Mouse (Mus musculus): ENCODE results near the gene Sptssb. TPM values are rescaled to one million over a fixed set of nuclear protein-coding genes. Genes with fewer than 3 reads are reported as not detected.
A peak's percentile ranks its signal among the peaks of the same experiment; 100 is the strongest.

The Sptssb gene
- polyA plus RNA-seq, 2 experiments, result 0.48 to 0.50 TPM

DNA sequence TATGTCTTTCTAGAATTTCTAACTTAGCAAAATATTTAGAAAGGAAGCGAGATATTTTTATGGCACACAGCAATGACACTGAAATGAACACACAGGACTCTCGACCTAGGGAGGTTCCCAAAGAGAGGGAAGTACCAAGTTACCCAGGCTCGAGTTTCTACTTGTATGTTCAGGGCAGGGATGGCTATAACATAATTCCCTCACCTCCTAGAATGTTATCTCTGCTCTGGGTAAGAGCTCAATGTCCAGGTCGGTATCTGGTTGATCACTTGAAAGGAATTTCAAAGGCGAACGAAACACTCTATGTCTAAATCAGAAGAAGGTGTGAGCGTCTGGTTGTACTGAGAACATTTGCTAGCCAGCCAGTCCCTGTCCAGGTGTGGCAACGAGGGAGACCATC is 10.0 kb upstream of the Sptssb start:
- Histone ChIP-seq H3K36me3 (ENCODE audit: control insufficient read depth, insufficient read depth, low read length) (no peaks in the 10 kb centered on the region), H3K27me3 (ENCODE audit: control insufficient read depth, insufficient read depth, low read length) (no peaks in the 10 kb centered on the region), H3K4me1 (ENCODE audit: control insufficient read depth, insufficient read depth, low read length) (no peaks in the 10 kb centered on the region), H3K4me3 (replicated peaks; ENCODE audit: low read length) (no peak overlapping the region), H3K9me3 (ENCODE audit: control insufficient read depth, low read length) (no peaks in the 10 kb centered on the region), H3K27ac (replicated peaks; ENCODE audit: low read depth, low read length) (no peak overlapping the region), H3K4me2 (replicated peaks; ENCODE audit: low read depth, low read length, severe bottlenecking) (no peak overlapping the region), H3K9ac (ENCODE audit: low read depth, low read length, severe bottlenecking) (no peak overlapping the region)
- no peak for TF ChIP-seq POLR2A (IDR thresholded peaks at IDR 0.05; ENCODE audit: borderline replicate concordance, extremely low read depth, insufficient read depth, insufficient read length)
- WGBS, result 73% methylated on average over 8 of the region's 8 CpGs
- no peak for DNase-seq (ENCODE audit: low spot score)
- no peak for ATAC-seq (ENCODE audit: low FRiP score, low read depth)

DNA sequence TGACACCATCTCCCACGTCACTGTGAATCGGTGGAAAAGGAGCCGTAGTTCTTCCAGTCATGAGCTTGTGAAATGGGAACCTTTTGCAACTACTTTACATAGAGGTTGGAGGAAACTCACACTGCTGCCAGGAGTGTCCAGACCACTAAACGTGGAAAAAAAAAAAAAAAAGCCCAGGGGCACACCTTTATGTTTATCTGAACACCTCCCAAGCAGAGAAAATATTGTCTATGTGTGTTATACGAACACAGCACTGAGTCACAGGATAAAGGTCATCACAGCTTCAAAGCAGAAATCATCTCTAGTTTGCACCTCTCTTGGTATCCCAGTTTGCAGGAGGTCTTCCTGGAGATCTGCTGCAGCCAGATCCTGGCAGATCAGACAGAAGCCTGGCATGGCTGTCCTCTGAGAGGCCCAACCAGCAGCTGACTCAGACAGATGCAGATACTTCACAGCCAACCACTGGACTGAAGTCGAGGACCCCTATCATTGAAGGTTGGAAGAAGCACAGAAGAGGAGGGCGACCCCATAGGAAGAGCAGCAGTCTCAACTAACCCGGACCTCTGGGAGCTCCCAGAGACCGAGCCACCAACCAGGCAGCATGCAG is 2.2 kb upstream of the Sptssb start:
- H3K36me3 ChIP-seq (ENCODE audit: control insufficient read depth, insufficient read depth, low read length), result no peaks in the 10 kb centered on the region
- no peaks in the 10 kb centered on the region for H3K27me3 ChIP-seq (ENCODE audit: control insufficient read depth, insufficient read depth, low read length)
- H3K9ac ChIP-seq (ENCODE audit: low read depth, low read length, severe bottlenecking), result no peak overlapping the region
- DNase-seq (ENCODE audit: low spot score) (no peak), ATAC-seq (ENCODE audit: low FRiP score, low read depth) (no peak)
- no peaks in the 10 kb centered on the region for H3K9me3 ChIP-seq (ENCODE audit: control insufficient read depth, low read length)
- TF ChIP-seq POLR2A (IDR thresholded peaks at IDR 0.05; ENCODE audit: borderline replicate concordance, extremely low read depth, insufficient read depth, insufficient read length), result no peak
- WGBS, result 40% methylated on average over 9 of the region's 9 CpGs
- H3K4me2 ChIP-seq (replicated peaks; ENCODE audit: low read depth, low read length, severe bottlenecking), result peak overlapping the region; percentile 91
- peak overlapping the region; percentile 44 for H3K4me3 ChIP-seq (replicated peaks; ENCODE audit: low read length)
- no peak overlapping the region for H3K27ac ChIP-seq (replicated peaks; ENCODE audit: low read depth, low read length)
- H3K4me1 ChIP-seq (ENCODE audit: control insufficient read depth, insufficient read depth, low read length), result peaks cover 5% of the 10 kb centered on the region; the same call in 1 of the 2 replicates

DNA sequence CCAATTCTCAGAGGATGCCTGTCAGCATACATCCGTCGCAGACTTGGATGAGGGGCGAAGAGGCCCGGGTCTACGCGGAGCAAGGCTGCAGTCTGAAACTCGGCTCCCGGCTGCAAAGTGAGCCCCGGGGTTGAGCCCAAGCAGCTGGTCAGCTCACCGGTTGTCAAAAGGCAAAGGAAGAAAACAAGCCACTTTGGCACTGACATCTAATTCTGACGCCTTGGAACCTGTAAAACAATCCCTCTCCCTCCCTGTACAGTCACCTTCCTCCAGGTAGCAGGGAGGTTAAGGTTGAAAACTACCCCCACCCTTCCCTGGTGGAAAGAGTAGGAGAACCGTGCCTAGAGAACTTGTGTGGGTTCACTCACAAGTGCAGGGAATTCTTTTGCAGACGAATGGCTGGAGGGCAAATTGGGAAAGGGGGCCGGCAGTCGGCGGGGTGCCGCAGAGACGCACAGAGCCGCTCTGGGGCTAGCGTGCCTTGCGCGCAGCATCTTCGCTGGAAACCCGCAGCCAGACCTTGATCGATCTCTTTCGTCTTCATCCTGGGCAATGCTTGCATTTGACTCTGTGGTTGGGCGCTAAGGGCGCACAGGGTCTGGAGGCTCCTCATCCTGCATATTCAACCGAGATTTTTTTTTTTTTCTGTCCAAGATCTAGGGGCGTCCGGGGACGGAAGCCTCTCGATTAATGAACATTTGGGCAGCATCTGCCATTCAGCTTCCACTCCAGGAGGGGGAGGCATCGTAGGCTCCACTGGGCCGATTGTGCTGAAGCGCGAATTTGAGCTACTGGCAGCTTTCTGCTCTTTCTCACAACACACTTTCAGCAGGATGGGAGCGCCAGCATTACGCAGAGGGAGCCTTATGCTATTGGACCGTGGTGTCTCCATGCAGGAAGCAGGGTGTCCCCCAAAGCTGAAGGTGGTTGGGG is 1.1 kb upstream of the Sptssb start:
- Histone ChIP-seq H3K36me3 (ENCODE audit: control insufficient read depth, insufficient read depth, low read length) (no peaks in the 10 kb centered on the region), H3K9ac (ENCODE audit: low read depth, low read length, severe bottlenecking) (peak overlapping the region; percentile 44), H3K4me3 (replicated peaks; ENCODE audit: low read length) (peak overlapping the region; percentile 44), H3K4me1 (ENCODE audit: control insufficient read depth, insufficient read depth, low read length) (peaks cover 5% of the 10 kb centered on the region; the same call in 1 of the 2 replicates), H3K27ac (replicated peaks; ENCODE audit: low read depth, low read length) (no peak overlapping the region), H3K4me2 (replicated peaks; ENCODE audit: low read depth, low read length, severe bottlenecking) (peak overlapping the region; percentile 91), H3K27me3 (ENCODE audit: control insufficient read depth, insufficient read depth, low read length) (no peaks in the 10 kb centered on the region), H3K9me3 (ENCODE audit: control insufficient read depth, low read length) (no peaks in the 10 kb centered on the region)
- under 1% methylated on average over 40 of the region's 40 CpGs for WGBS
- peak; percentile 56 for DNase-seq (ENCODE audit: low spot score)
- ATAC-seq (ENCODE audit: low FRiP score, low read depth), result peak; percentile 47; the same call in 1 of the 2 replicates
- TF ChIP-seq POLR2A (IDR thresholded peaks at IDR 0.05; ENCODE audit: borderline replicate concordance, extremely low read depth, insufficient read depth, insufficient read length), result no peak

DNA sequence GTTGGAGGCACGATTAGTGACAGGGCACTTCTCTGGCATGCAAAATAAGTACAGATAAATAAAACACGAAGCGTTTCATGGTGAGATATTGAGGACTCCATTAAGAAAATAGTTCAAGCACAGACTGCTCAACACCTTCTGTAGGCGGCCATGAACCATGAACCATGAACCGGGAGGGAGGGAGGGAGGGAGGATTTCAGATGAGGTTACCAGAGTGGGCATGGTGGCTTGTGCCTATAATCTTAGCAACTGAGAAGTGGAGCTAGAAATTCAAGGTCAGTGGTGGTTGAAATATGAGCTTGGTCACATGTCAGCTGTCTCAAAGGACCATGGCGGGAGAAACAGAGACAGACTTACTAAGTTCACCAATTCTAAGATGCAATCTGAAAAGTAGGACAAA is 20.3 kb downstream of the Sptssb start:
- no peaks in the 10 kb centered on the region for H3K9me3 ChIP-seq (ENCODE audit: control insufficient read depth, low read length)
- H3K4me1 ChIP-seq (ENCODE audit: control insufficient read depth, insufficient read depth, low read length), result no peaks in the 10 kb centered on the region
- 79% methylated on average over 6 of the region's 6 CpGs for WGBS
- no peak overlapping the region for H3K27ac ChIP-seq (replicated peaks; ENCODE audit: low read depth, low read length)
- H3K4me2 ChIP-seq (replicated peaks; ENCODE audit: low read depth, low read length, severe bottlenecking), result no peak overlapping the region
- no peaks in the 10 kb centered on the region for H3K27me3 ChIP-seq (ENCODE audit: control insufficient read depth, insufficient read depth, low read length)
- H3K4me3 ChIP-seq (replicated peaks; ENCODE audit: low read length), result no peak overlapping the region
- no peaks in the 10 kb centered on the region for H3K36me3 ChIP-seq (ENCODE audit: control insufficient read depth, insufficient read depth, low read length)
- H3K9ac ChIP-seq (ENCODE audit: low read depth, low read length, severe bottlenecking), result no peak overlapping the region
- ATAC-seq (ENCODE audit: low FRiP score, low read depth) (no peak), DNase-seq (ENCODE audit: low spot score) (no peak)
- TF ChIP-seq POLR2A (IDR thresholded peaks at IDR 0.05; ENCODE audit: borderline replicate concordance, extremely low read depth, insufficient read depth, insufficient read length), result no peak

DNA sequence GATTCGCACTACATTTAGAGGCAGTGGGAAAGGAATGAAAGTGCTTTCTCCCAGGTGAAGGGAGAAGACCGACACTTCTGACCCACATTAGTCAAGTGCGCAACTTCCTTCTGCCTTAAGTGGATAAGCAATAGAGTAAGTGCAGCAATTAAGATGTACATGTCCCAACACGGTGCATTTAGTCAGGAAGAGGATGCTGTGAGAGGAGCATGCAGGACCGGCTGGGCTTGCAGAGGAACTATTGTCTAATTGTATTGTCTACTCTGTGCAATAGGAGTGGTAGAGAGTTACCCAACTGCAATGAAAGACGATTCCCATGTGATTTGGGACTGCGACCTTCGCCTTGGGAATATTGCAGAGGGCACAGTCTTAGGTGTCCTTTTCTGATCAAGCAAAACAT is 30.2 kb downstream of the Sptssb start:
- H3K4me2 ChIP-seq (replicated peaks; ENCODE audit: low read depth, low read length, severe bottlenecking), result no peak overlapping the region
- H3K27me3 ChIP-seq (ENCODE audit: control insufficient read depth, insufficient read depth, low read length), result no peaks in the 10 kb centered on the region
- H3K4me1 ChIP-seq (ENCODE audit: control insufficient read depth, insufficient read depth, low read length), result no peaks in the 10 kb centered on the region
- H3K9me3 ChIP-seq (ENCODE audit: control insufficient read depth, low read length), result no peaks in the 10 kb centered on the region
- no peak overlapping the region for H3K9ac ChIP-seq (ENCODE audit: low read depth, low read length, severe bottlenecking)
- no peak overlapping the region for H3K4me3 ChIP-seq (replicated peaks; ENCODE audit: low read length)
- DNase-seq (ENCODE audit: low spot score) (no peak), ATAC-seq (ENCODE audit: low FRiP score, low read depth) (no peak)
- TF ChIP-seq POLR2A (IDR thresholded peaks at IDR 0.05; ENCODE audit: borderline replicate concordance, extremely low read depth, insufficient read depth, insufficient read length), result no peak
- no peaks in the 10 kb centered on the region for H3K36me3 ChIP-seq (ENCODE audit: control insufficient read depth, insufficient read depth, low read length)
- H3K27ac ChIP-seq (replicated peaks; ENCODE audit: low read depth, low read length), result no peak overlapping the region
- WGBS, result 89% methylated on average over 8 of the region's 8 CpGs
